Mouse (Mus musculus) C2C12 (cell line): ENCODE results near the gene Prmt3.

Source experiments
- CEBPB ChIP-seq: IDR thresholded peaks from one replicate; pipeline ENCODE4 v1.6.1; 2011; ENCODE audit warnings: low read depth, mild to moderate bottlenecking, control low read depth, moderate library complexity
- CTCF ChIP-seq: IDR thresholded peaks from one replicate; pipeline ENCODE4 v1.5.1; 2011; ENCODE audit not compliant: control insufficient read depth, insufficient read depth, insufficient read length
- USF1 ChIP-seq: IDR thresholded peaks from one replicate; pipeline ENCODE4 v1.6.1; 2011; ENCODE audit warnings: low read depth, mild to moderate bottlenecking, control low read depth, moderate library complexity

- no peak for TF ChIP-seq USF1
- no peak for TF ChIP-seq CTCF
- TF ChIP-seq CEBPB: no peak
These were observed 92.1 kb downstream of the Prmt3 start for GRCm38 (mm10) chr7:49870276-49870675.
